Mouse (Mus musculus): ENCODE results near the gene Cxcl9.

- TF ChIP-seq CTCF (IDR thresholded peaks at IDR 0.05; ENCODE audit: insufficient read depth, low read length), result no peak
- TF ChIP-seq POLR2A (IDR thresholded peaks at IDR 0.05; ENCODE audit: borderline replicate concordance, extremely low read depth, low read depth, low read length), result no peak
These were observed at the start of gene Cxcl9 for GRCm38 (mm10) chr5:92327929-92328328.
